Comparison of ENCODE assay signal across 9 mouse cellular contexts in the genomic region with DNA sequence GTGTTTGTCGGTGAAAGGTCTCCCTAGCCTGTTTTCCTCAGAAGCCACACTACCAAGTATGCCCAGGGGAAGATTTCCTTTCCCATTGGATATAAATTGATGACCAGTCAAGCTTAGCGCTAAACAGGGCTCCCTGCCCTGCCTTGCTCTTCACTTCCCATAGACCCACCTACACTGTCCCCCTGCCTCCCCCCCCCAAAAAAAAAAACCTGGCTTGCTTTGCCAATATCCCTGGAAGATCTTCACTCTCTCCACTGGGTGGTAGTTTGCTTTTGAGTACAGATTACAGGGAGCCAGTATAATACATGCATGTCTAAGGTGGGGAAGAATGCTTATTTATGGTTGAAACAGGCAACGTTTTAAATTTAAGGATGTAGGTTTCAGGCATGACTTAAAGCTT. TPM values are rescaled to one million over a fixed set of nuclear protein-coding genes. Genes with fewer than 3 reads are reported as not detected.
DNase-seq lines count a peak whose midpoint lies in the region; ATAC-seq lines count a peak whose summit lies in the region.
"Had no signal": no experiment of that assay in that cellular context is flagged by ENCODE, and none has a peak within 500 bp of the region (broad histone marks: within the 10 kb centered on the region; RNA-seq: fewer than 3 reads in every experiment).

No protein-coding gene starts in this region.

- no peaks in the 10 kb centered on the region for H3K36me3 ChIP-seq in limb, embryonic 10.5 days
- H3K36me3 ChIP-seq in stomach, embryonic 15.5 days: no peaks in the 10 kb centered on the region

- 18% methylated on average over 3 of the region's 3 CpGs for WGBS in limb, embryonic 10.5 days
- WGBS in stomach, embryonic 15.5 days: 16% methylated on average over 3 of the region's 3 CpGs

- no peak overlapping the region for H3K27ac ChIP-seq in limb, embryonic 10.5 days
- H3K27ac ChIP-seq in stomach, embryonic 15.5 days: no peak overlapping the region
- H3K27ac ChIP-seq: liver, embryonic 14.5 days had no signal

- peaks cover 48% of the 10 kb centered on the region for H3K27me3 ChIP-seq in limb, embryonic 10.5 days (ENCODE audit: low read depth, poor library complexity, severe bottlenecking)
- peaks cover 12% of the 10 kb centered on the region for H3K27me3 ChIP-seq in stomach, embryonic 15.5 days (replicated peaks)

- H3K4me3 ChIP-seq in limb, embryonic 10.5 days: peak overlapping the region; percentile 75
- H3K4me3 ChIP-seq in stomach, embryonic 15.5 days (replicated peaks): no peak overlapping the region; the same call in 1 of the 2 replicates

- DNase-seq in cerebellum, postnatal 14 days: peak; percentile 24 to 50
- DNase-seq in cerebellum, adult 8-10 months: no peak
- peak; percentile 8 for DNase-seq in right cerebral cortex, postnatal 25 days
- DNase-seq in right cerebral cortex, postnatal 36 days (ENCODE audit: low spot score in 2 of 2): no peak
- no peak for DNase-seq in limb, embryonic 10.5 days (ENCODE audit: low spot score)
- DNase-seq in testis, postnatal 10 days (ENCODE audit: low spot score): no peak
- no peak for DNase-seq in left cerebral cortex, adult 11 months (ENCODE audit: low spot score)

- H3K9ac ChIP-seq in stomach, embryonic 15.5 days: no peak overlapping the region
- H3K9ac ChIP-seq: liver, embryonic 14.5 days had no signal

- peak overlapping the region; percentile 93 for H3K4me2 ChIP-seq in stomach, embryonic 15.5 days

- H3K4me1 ChIP-seq in limb, embryonic 10.5 days: peaks cover 25% of the 10 kb centered on the region
- no peaks in the 10 kb centered on the region; the same call in 1 of the 2 replicates for H3K4me1 ChIP-seq in stomach, embryonic 15.5 days

- no peaks in the 10 kb centered on the region for H3K9me3 ChIP-seq in limb, embryonic 10.5 days (replicated peaks)
- H3K9me3 ChIP-seq in stomach, embryonic 15.5 days: no peaks in the 10 kb centered on the region

- no peak for ATAC-seq in stomach, embryonic 15.5 days (ENCODE audit: insufficient read depth, low FRiP score, low read depth)

RNA-seq across cellular contexts. Expression of a gene that starts 1.8 kb away (rescaled TPM):
- polyA plus RNA-seq in limb, embryonic 10.5 days (2016; fragmentation: Nextera tagmentation; extraction: Ambion mirVana): 1.8 TPM in 2 replicates
- 3.8 and 3.9 TPM in 2 replicates for polyA plus RNA-seq in stomach, embryonic 15.5 days (2015; fragmentation: Nextera tagmentation; extraction: Ambion mirVana)

Comparison
In these comparisons a context has a peak if more than half of its experiments do, and no peak if none do; other contexts are left out.
1. DNase-seq: peak in cerebellum, postnatal 14 days (2 of 2) and right cerebral cortex, postnatal 25 days (single experiment); none in cerebellum, adult 8-10 months (single experiment), right cerebral cortex, postnatal 36 days (0 of 2), limb, embryonic 10.5 days (single experiment), testis, postnatal 10 days (single experiment) and left cerebral cortex, adult 11 months (single experiment).